Mouse (Mus musculus): ENCODE data around the gene Ccdc175.

Gene Ccdc175

GRCm38 (mm10) chr12:72102776-72103175, 82.1 kb downstream of the Ccdc175 start:
- no peak for DNase-seq (ENCODE audit: low spot score in 2 of 2)

GRCm38 (mm10) chr12:72096966-72097365, 87.9 kb downstream of the Ccdc175 start:
- DNase-seq (ENCODE audit: low spot score in 2 of 2), result no peak

GRCm38 (mm10) chr12:72089802-72090201, 95.0 kb downstream of the Ccdc175 start:
- no peak for DNase-seq (ENCODE audit: low spot score in 2 of 2)

- no peak for DNase-seq (ENCODE audit: low spot score in 2 of 2)
Measured at GRCm38 (mm10) chr12:72086166-72086825, 98.5 kb downstream of the Ccdc175 start.

GRCm38 (mm10) chr12:72085329-72086165, 99.3 kb downstream of the Ccdc175 start, which contains the start of the genes L3hypdh and Jkamp:
TSS of gene L3hypdh (minus strand) at chr12:72085439.
TSS of gene Jkamp (plus strand) at chr12:72085589.
- peak; percentile 97 to 99 for DNase-seq (ENCODE audit: low spot score in 2 of 2)

GRCm38 (mm10) chr12:72085024-72085328, 99.9 kb downstream of the Ccdc175 start:
- no peak for DNase-seq (ENCODE audit: low spot score in 2 of 2)

- DNase-seq (ENCODE audit: low spot score in 2 of 2), result peak in 1 of 2 experiments; percentile 22
Measured at GRCm38 (mm10) chr12:72084261-72085023, 100.4 kb downstream of the Ccdc175 start.

GRCm38 (mm10) chr12:72083265-72083664, 101.6 kb downstream of the Ccdc175 start:
- no peak for DNase-seq (ENCODE audit: low spot score in 2 of 2)

GRCm38 (mm10) chr12:72082370-72082769, 102.5 kb downstream of the Ccdc175 start:
- no peak for DNase-seq (ENCODE audit: low spot score in 2 of 2)

GRCm38 (mm10) chr12:72081961-72082360, 102.9 kb downstream of the Ccdc175 start:
- no peak for DNase-seq (ENCODE audit: low spot score in 2 of 2)

- DNase-seq (ENCODE audit: low spot score in 2 of 2), result no peak
Measured at GRCm38 (mm10) chr12:72078248-72078647, 106.6 kb downstream of the Ccdc175 start.

- peak; percentile 86 to 88 for DNase-seq (ENCODE audit: low spot score in 2 of 2)
Measured at GRCm38 (mm10) chr12:72070327-72071269, 114.2 kb downstream of the Ccdc175 start, which contains the start of gene Gpr135. TSS of gene Gpr135 (minus strand) at chr12:72071125.

- peak in 1 of 2 experiments; percentile 29 for DNase-seq (ENCODE audit: low spot score in 2 of 2)
Measured at GRCm38 (mm10) chr12:72069626-72070326, 115.1 kb downstream of the Ccdc175 start.

- DNase-seq (ENCODE audit: low spot score in 2 of 2), result no peak
Measured at GRCm38 (mm10) chr12:72057780-72058179, 127.0 kb downstream of the Ccdc175 start.

- DNase-seq (ENCODE audit: low spot score in 2 of 2), result no peak
Measured at GRCm38 (mm10) chr12:72053851-72054250, 131.0 kb downstream of the Ccdc175 start.

GRCm38 (mm10) chr12:72053303-72053702, 131.5 kb downstream of the Ccdc175 start:
- peak in 1 of 2 experiments; percentile 34 for DNase-seq (ENCODE audit: low spot score in 2 of 2)

GRCm38 (mm10) chr12:72052571-72052970, 132.3 kb downstream of the Ccdc175 start:
- DNase-seq (ENCODE audit: low spot score in 2 of 2), result no peak

All from right cerebral cortex, adult 2 months (tissue).